Mouse (Mus musculus) splenic B cell, adult 2 months (primary cell): ENCODE results near the gene 2300009A05Rik.

Experiments used
- DNase-seq: peaks from one replicate; pipeline ENCODE4 v3.0.0-alpha.2; 2011; ENCODE audit warnings: low read depth, low spot score
- H3K27me3 ChIP-seq: 2 replicates; pipeline ENCODE4 v1.6.1; 2012; ENCODE audit warnings: mild to moderate bottlenecking, low read length, moderate library complexity, mixed read lengths; ENCODE audit not compliant: control insufficient read depth, poor library complexity, insufficient read depth, severe bottlenecking
- H3K36me3 ChIP-seq: 2 replicates; pipeline ENCODE4 v1.6.1; 2012; ENCODE audit warnings: mild to moderate bottlenecking, low read length, moderate library complexity, mixed read lengths; ENCODE audit not compliant: control insufficient read depth, poor library complexity, insufficient read depth, severe bottlenecking

The 2300009A05Rik gene

GRCm38 (mm10) chr9:63398611-63399462, at the start of gene 2300009A05Rik:
2300009A05Rik (minus strand) TSS chr9:63399246.
- Histone ChIP-seq H3K27me3 (no peaks in the 10 kb centered on the region), H3K36me3 (no peaks in the 10 kb centered on the region)
- DNase-seq = peak; percentile 97

- H3K27me3 ChIP-seq = peaks cover 2% of the 10 kb centered on the region; the same call in 1 of the 2 replicates
- no peak for DNase-seq
- H3K36me3 ChIP-seq = no peaks in the 10 kb centered on the region
Measured at GRCm38 (mm10) chr9:63443695-63444094, 44.6 kb upstream of the 2300009A05Rik start.

GRCm38 (mm10) chr9:63430652-63431051, 31.6 kb upstream of the 2300009A05Rik start:
- Histone ChIP-seq H3K27me3 (no peaks in the 10 kb centered on the region), H3K36me3 (no peaks in the 10 kb centered on the region)
- no peak for DNase-seq

- no peaks in the 10 kb centered on the region for H3K36me3 ChIP-seq
- DNase-seq = no peak
- H3K27me3 ChIP-seq = no peaks in the 10 kb centered on the region
Measured at GRCm38 (mm10) chr9:63421096-63421736, 22.2 kb upstream of the 2300009A05Rik start.

- no peaks in the 10 kb centered on the region for H3K36me3 ChIP-seq
- no peaks in the 10 kb centered on the region for H3K27me3 ChIP-seq
- DNase-seq = no peak
Measured at GRCm38 (mm10) chr9:63420396-63420795, 21.4 kb upstream of the 2300009A05Rik start.

- no peaks in the 10 kb centered on the region for H3K27me3 ChIP-seq
- H3K36me3 ChIP-seq = no peaks in the 10 kb centered on the region
- DNase-seq = no peak
Measured at GRCm38 (mm10) chr9:63400176-63400575, 1.1 kb upstream of the 2300009A05Rik start.

GRCm38 (mm10) chr9:63399463-63399815, 393 bp upstream of the 2300009A05Rik start:
- DNase-seq = no peak
- no peaks in the 10 kb centered on the region for H3K27me3 ChIP-seq

GRCm38 (mm10) chr9:63395612-63396011, 3.4 kb downstream of the 2300009A05Rik start:
- no peak for DNase-seq
- no peaks in the 10 kb centered on the region for H3K36me3 ChIP-seq
- H3K27me3 ChIP-seq = no peaks in the 10 kb centered on the region

More at GRCm38 (mm10) chr9:63399463-63399815, 393 bp upstream of the 2300009A05Rik start:
- H3K36me3 ChIP-seq = no peaks in the 10 kb centered on the region

- H3K36me3 ChIP-seq = no peaks in the 10 kb centered on the region
- no peak for DNase-seq
- no peaks in the 10 kb centered on the region for H3K27me3 ChIP-seq
Measured at GRCm38 (mm10) chr9:63391307-63391706, 7.7 kb downstream of the 2300009A05Rik start.

GRCm38 (mm10) chr9:63382761-63383160, 16.3 kb downstream of the 2300009A05Rik start:
- DNase-seq = no peak
- Histone ChIP-seq H3K27me3 (no peaks in the 10 kb centered on the region), H3K36me3 (no peaks in the 10 kb centered on the region)

- no peaks in the 10 kb centered on the region for H3K27me3 ChIP-seq
- no peaks in the 10 kb centered on the region for H3K36me3 ChIP-seq
- DNase-seq = no peak
Measured at GRCm38 (mm10) chr9:63380326-63380725, 18.7 kb downstream of the 2300009A05Rik start.

- Histone ChIP-seq H3K27me3 (no peaks in the 10 kb centered on the region), H3K36me3 (no peaks in the 10 kb centered on the region; the same call in 1 of the 2 replicates)
- no peak for DNase-seq
Measured at GRCm38 (mm10) chr9:63378174-63378573, 20.9 kb downstream of the 2300009A05Rik start.

- no peaks in the 10 kb centered on the region; the same call in 1 of the 2 replicates for H3K36me3 ChIP-seq
- DNase-seq = peak; percentile 88
- H3K27me3 ChIP-seq = no peaks in the 10 kb centered on the region
Measured at GRCm38 (mm10) chr9:63377270-63378142, 21.5 kb downstream of the 2300009A05Rik start, which contains the start of gene Map2k5. Map2k5 (minus strand) TSS chr9:63377902.

GRCm38 (mm10) chr9:63373315-63373714, 25.7 kb downstream of the 2300009A05Rik start:
- DNase-seq = no peak
- no peaks in the 10 kb centered on the region; the same call in none of the 2 replicates for H3K36me3 ChIP-seq
- H3K27me3 ChIP-seq = no peaks in the 10 kb centered on the region
